Mouse (Mus musculus) kidney, adult 2 months (tissue): ENCODE measurements around the gene Kcnq1. TPM values are rescaled to one million over a fixed set of nuclear protein-coding genes. Genes with fewer than 3 reads are reported as not detected.

Experiments
- DNase-seq: peaks from one replicate; pipeline ENCODE4 v3.0.0; 2021
- H3K27ac ChIP-seq: fragments of 200-500 bp; 2 replicates; pipeline ENCODE4 v1.5.1; 2012; ENCODE audit warnings: low read depth, low read length, control low read depth, inconsistent platforms; ENCODE audit not compliant: insufficient read depth
- H3K27me3 ChIP-seq: fragments of 200-500 bp; replicated peaks from 2 replicates; pipeline ENCODE4 v1.6.1; 2012; ENCODE audit warnings: mild to moderate bottlenecking, moderate library complexity, low read length, inconsistent platforms; ENCODE audit not compliant: control insufficient read depth, insufficient read depth
- H3K36me3 ChIP-seq: fragments of 200-500 bp; 2 replicates; pipeline ENCODE4 v1.6.1; 2012; ENCODE audit warnings: mild to moderate bottlenecking, moderate library complexity, low read length, inconsistent platforms; ENCODE audit not compliant: control insufficient read depth, insufficient read depth
- H3K4me1 ChIP-seq: fragments of 200-500 bp; 2 replicates; pipeline ENCODE4 v1.6.1; 2011; ENCODE audit warnings: low read length; ENCODE audit not compliant: control insufficient read depth, insufficient read depth
- H3K4me3 ChIP-seq: fragments of 200-500 bp; 2 replicates; pipeline ENCODE4 v1.5.1; 2011; ENCODE audit warnings: mild to moderate bottlenecking, low read depth, low read length, control low read depth; ENCODE audit not compliant: insufficient read depth
- CTCF ChIP-seq: fragments of 200-500 bp; conservative IDR thresholded peaks from 2 replicates; pipeline ENCODE4 v1.5.1; 2011; ENCODE audit warnings: low read depth, mild to moderate bottlenecking, control low read depth, low read length, moderate library complexity, mixed read lengths; ENCODE audit not compliant: insufficient read depth, insufficient read length
- POLR2A ChIP-seq: fragments of 200-500 bp; IDR thresholded peaks from one replicate; pipeline ENCODE4 v1.6.1; 2011; ENCODE audit warnings: low read depth, low read length, control low read depth
- WGBS: fragments of 180-500 bp; shearing (Covaris S2); methylation state at CpG from one replicate; pipeline ENCODE4 v1.1.7; 2018; 5-methylcytosine and 5-hydroxymethylcytosine counted together
- polyA plus RNA-seq: library from polyadenylated mRNA; depleted of rRNA; stranded (reverse); fragments of >200 nt; gene quantifications from 2 replicates; pipeline ENCODE4 v1.2.3, GENCODE M21; 2012

The Kcnq1 gene
- polyA plus RNA-seq, 1 experiment: 24.0 TPM

DNA sequence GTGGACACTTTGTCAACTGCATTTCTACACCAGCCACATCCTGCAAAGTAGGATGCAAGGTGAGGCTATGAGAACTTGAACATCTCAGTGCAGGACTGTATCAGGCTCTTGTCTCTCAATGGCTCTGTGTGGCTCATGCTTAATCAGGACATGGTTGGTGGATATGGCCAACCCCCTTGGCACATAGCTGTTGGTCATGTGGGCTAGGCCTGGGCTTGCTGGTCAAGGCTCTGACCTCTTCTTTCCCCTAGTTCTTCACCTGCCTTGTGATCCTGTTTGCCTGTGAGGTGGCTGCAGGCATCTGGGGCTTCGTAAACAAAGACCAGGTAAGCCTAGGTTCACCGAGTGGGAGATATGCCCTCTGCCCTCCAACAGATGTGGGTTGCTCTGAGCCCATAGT is 40.5 kb upstream of the Kcnq1 start:
- peak; percentile 31 for DNase-seq
- Histone ChIP-seq H3K4me3 (no peak overlapping the region), H3K4me1 (peaks cover 15% of the 10 kb centered on the region), H3K27me3 (no peaks in the 10 kb centered on the region), H3K27ac (no peak overlapping the region), H3K36me3 (peaks cover 3% of the 10 kb centered on the region)
- TF ChIP-seq POLR2A: no peak
- TF ChIP-seq CTCF: no peak
- WGBS: 63% methylated on average over 2 of the region's 2 CpGs

DNA sequence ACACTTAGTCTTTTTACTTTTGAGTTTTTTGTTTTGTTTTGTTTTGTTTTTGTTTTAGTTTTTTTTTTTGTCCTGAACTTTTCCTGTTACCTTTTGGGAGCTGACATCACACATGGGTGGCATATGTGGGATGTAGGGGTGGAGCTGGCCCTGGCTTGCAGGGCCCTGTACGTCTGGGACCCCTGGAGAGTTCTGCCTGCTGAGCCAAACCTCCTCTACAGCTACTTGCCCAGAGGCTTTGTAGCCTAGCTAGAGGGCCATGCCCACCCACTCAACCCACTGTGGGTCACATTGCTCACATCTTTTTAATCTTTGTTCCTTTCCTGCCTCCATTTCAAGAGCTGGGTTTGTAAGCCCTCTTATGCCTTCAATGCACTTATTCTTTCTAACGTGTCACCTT is 38.7 kb upstream of the Kcnq1 start:
- TF ChIP-seq POLR2A: no peak
- TF ChIP-seq CTCF: no peak
- no peak overlapping the region for H3K4me3 ChIP-seq
- peaks cover 15% of the 10 kb centered on the region for H3K4me1 ChIP-seq
- WGBS: 57% methylated on average over 2 of the region's 2 CpGs
- H3K27me3 ChIP-seq: no peaks in the 10 kb centered on the region
- H3K36me3 ChIP-seq: peaks cover 3% of the 10 kb centered on the region
- DNase-seq: no peak
- no peak overlapping the region for H3K27ac ChIP-seq

DNA sequence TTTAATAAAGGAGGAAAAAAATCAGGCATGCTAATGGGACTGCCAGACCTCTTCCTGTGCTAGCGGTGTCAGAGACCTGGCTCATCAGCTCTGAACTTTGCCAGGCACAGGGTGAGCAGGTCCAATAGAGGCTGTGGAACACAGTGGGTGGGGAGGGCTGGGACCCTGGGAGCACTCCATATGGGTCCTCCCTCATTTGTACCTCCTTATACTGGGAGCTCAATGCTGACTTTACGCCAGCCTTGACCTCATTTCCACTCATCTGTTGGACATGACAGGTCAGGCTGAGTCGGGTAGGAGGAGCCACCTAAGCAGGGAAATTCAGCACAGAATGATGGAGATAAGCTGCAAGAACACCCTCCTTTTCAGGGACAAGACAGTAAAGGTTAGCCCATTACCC is 38.3 kb upstream of the Kcnq1 start:
- TF ChIP-seq CTCF (no peak), POLR2A (no peak)
- peaks cover 15% of the 10 kb centered on the region for H3K4me1 ChIP-seq
- peak overlapping the region; percentile 91; the same call in 1 of the 2 replicates for H3K27ac ChIP-seq
- H3K27me3 ChIP-seq: no peaks in the 10 kb centered on the region
- WGBS: 88% methylated on average over 3 of the region's 3 CpGs
- no peak overlapping the region for H3K4me3 ChIP-seq
- DNase-seq: peak; percentile 20
- peaks cover 3% of the 10 kb centered on the region for H3K36me3 ChIP-seq

DNA sequence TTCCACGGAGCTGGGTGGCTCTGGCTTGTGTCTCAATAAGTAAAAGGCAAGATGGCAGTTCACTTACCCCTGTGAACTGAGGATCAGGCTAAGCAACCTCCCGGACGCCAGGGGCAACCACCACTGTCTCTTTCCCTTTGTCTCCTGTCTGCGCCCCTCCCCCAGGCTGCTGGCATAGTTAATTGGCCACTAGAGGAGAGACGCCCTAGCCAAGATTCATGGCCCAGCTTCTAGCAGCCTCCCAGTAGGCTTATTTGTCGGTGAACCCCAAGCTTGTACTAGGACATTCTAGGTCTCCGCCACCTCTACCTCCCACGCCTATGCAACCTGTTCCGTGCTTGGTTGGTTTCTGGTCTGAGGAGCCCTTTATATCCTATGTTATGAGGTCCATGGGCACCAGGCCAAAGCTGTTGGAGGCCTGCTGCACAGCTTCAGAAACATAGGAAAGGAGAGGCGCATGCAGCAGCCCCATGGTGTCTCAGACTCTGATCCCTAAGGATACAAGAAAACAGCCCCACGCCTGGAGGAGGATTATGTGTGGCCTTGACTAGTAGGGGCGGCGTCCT is 37.8 kb upstream of the Kcnq1 start:
- H3K27me3 ChIP-seq: no peaks in the 10 kb centered on the region
- 40% methylated on average over 13 of the region's 13 CpGs for WGBS
- DNase-seq: peak; percentile 65
- H3K27ac ChIP-seq: peak overlapping the region; percentile 91
- TF ChIP-seq CTCF: no peak
- TF ChIP-seq POLR2A: no peak
- peak overlapping the region; percentile 34 for H3K4me3 ChIP-seq
- peaks cover 15% of the 10 kb centered on the region for H3K4me1 ChIP-seq
- peaks cover 2% of the 10 kb centered on the region for H3K36me3 ChIP-seq

DNA sequence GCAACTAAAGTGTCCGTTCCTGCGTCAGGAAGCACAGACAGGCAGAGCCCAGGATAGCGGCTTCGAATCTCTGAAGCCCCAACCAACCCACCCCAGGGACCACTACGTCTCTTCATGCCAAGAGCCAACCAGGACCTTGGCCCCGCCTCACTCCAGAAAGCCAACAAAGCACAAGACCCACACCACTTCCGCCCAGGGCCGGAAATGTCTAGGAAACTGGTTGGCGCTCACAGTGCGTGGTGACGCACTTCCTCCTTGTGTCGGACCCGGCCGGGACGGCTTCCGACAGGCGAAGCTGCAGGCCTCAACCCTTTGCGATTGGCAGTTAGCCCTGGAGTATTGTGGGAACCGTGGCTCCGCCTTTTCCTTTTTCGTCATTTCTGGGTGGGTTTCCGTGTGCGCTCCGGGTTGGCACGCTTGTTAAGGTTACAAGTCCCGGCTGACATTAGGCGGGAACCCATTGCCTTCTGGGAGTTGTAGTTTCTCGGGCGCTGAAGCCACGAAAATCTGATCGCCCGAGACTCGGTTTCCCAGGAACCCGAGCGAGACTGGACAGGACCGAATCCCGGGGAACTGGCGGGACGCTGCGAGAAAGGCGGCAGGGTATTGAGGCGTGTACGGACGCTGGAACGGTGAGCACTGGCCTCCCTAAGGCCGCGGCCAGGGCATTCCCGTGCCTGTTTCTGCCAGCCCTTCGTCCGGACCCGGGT is 37.1 kb upstream of the Kcnq1 start, which contains the start of gene Tssc4:
Tssc4 (plus strand) TSS at position 368 of the 710 bp plus-strand sequence.
- no peak for TF ChIP-seq CTCF
- TF ChIP-seq POLR2A: peak; percentile 45
- Histone ChIP-seq H3K27me3 (no peaks in the 10 kb centered on the region), H3K36me3 (peaks cover 2% of the 10 kb centered on the region), H3K4me3 (peak within 1 kb of the TSS; percentile 91), H3K4me1 (peaks cover 15% of the 10 kb centered on the region), H3K27ac (peak within 1 kb of the TSS; percentile 91)
- peak; percentile 100 for DNase-seq
- under 1% methylated on average over 51 of the region's 51 CpGs for WGBS

DNA sequence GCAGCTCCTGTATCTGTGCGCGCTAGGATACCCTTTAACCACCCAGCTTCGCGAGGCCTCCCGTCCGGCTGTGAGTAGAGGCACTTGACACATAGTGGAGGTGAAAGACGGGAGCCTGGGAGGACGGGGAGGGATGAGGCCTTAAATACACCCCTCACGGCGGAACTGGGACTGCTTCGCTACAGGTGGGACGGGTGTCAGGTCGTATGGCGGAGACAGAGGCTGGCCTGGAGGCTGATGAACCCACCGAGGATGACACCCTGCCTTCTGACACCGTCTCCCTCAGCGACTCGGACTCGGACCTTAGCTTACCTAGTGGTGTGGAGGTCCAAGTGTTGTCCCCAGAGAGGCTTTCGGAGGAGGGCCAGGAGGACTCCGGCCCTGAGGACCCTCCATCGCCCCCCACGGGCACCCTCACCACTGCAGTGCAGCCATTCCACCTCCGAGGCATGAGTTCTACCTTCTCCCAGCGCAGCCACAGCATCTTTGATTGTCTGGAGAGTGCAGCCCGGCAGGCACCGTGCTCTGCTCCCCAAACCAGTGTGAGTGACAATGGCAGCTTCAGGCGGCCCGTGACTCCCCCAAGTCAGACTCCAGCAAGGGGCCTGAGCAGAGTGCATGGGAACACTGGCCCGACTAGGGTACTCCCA is 36.3 kb upstream of the Kcnq1 start:
- Histone ChIP-seq H3K4me1 (peaks cover 15% of the 10 kb centered on the region), H3K36me3 (peaks cover 2% of the 10 kb centered on the region; the same call in 1 of the 2 replicates), H3K27ac (peak overlapping the region; percentile 67), H3K27me3 (no peaks in the 10 kb centered on the region), H3K4me3 (peak overlapping the region; percentile 91)
- 5% methylated on average over 30 of the region's 30 CpGs for WGBS
- TF ChIP-seq POLR2A (no peak), CTCF (no peak)
- no peak for DNase-seq

DNA sequence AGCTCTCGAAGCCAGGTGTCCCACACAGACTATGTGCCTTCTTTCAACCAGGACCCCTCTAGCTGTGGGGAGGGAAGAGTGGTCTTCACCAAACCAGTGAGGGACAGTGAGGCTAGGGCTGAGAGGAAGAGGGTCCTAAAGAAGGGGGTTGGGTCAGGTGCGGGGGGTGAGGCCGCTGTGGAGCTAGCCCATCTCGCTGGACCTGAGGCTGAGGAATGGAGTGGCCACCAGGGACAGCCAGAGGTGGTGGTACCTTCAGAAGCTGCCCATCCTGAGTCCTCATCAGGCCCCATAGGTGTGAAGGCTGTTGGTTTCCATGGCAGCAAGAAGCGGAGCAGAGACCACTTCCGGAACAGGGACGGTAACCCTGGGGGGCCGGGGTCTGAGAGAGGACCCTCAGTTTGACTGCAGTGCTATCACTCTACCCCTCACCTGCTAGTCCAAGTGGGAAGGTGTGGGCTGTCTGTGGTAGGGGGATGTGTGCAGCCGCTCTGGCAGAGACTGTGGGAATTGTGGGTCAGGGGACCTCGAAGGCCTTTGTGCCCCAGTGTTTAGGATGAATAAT is 35.6 kb upstream of the Kcnq1 start:
- no peak overlapping the region for H3K27ac ChIP-seq

More for the DNA sequence above, 35.6 kb upstream of the Kcnq1 start:
- peaks cover 15% of the 10 kb centered on the region for H3K4me1 ChIP-seq
- no peak for DNase-seq
- TF ChIP-seq CTCF: no peak
- TF ChIP-seq POLR2A: no peak
- no peaks in the 10 kb centered on the region for H3K27me3 ChIP-seq
- H3K36me3 ChIP-seq: peaks cover 2% of the 10 kb centered on the region; the same call in 1 of the 2 replicates
- H3K4me3 ChIP-seq: peak overlapping the region; percentile 91
- WGBS: 84% methylated on average over 10 of the region's 10 CpGs
